Mouse (Mus musculus): ENCODE results near the gene Polk.

The Polk gene

GRCm38 (mm10) chr13:96528776-96529175 lies 13.6 kb downstream of the Polk start:
- no peak for DNase-seq

DNA sequence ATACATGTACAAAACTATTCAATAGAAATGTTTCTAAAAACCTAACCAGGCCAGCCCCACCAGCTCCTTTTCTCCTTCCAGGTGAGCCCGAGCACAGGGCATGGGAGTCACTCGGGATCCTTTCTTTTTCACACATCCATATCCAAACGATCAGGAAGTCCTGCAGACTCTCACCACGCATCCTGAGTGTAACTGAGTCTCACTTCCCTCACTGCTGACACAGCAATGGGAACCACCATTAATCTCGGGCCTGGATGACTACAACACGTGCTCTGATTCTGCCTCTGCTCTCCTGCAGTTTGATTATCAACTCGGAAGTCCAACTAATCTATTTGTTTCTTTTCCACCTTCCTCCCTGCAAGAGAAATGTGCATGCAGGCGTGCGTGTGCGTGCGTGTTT lies 14.5 kb downstream of the Polk start:
- DNase-seq = no peak

- DNase-seq = no peak
Observed at GRCm38 (mm10) chr13:96527022-96527421, 15.4 kb downstream of the Polk start.

DNA sequence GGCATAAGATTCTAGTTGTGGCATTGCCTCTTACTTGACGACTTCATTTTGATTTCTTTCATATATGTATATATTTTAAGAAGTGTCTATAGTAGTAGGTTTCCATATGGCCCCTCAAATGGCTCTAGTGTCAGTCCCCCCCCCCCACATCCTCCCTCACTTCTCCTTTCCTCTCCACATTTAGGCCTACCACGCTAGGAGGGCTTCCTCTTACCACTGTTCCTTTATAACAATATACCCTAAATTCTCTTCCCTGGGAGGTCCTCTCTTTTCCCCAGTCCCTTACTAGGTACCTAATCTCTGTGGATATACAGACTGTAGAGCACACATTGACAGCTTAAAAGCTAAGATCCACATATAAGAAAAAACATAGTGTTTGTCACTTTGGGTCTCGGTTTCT lies 21.1 kb downstream of the Polk start:
- DNase-seq = no peak

DNA sequence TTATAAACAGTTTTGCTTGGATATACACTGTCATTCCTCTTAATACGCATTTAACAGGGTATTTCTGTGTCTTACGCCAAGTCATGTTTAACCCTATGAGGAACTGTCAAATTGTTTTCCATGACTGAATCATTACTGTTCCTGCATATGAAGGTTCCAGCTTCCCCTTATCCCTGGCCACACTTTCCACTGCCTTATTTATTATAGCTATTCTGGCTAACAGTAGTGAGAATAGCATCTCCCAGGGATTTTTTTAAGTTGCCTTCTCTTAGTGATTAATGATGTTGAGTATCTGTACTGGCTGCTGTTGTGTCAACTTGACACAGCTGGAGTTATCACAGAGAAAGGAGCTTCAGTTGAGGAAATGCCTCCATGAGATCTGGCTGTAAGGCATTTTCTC lies 25.0 kb downstream of the Polk start:
- no peak for DNase-seq

GRCm38 (mm10) chr13:96516249-96516648 lies 26.1 kb downstream of the Polk start:
- DNase-seq = no peak

- DNase-seq = no peak
Observed at GRCm38 (mm10) chr13:96514154-96514942, 28.0 kb downstream of the Polk start.

GRCm38 (mm10) chr13:96511893-96512292 lies 30.5 kb downstream of the Polk start:
- DNase-seq = no peak

DNA sequence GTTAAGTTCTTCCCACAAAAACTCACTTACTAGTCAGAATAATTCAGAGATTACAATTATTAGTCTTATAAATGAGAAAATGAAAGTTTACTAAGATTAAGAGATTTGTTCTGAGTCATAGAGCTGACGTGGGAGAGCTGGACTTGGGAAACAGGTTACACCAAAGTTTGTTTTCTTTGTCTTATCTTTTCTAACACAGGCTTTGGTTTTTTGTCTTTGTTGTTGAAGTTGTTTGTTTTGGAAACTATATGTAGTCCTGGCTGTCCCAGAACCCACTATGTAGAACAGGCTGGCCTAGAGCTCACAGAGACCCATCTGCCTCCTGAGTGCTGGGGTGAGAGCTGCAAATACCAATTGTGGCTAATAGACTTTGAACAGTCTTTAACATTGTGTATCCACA lies 31.1 kb downstream of the Polk start:
- no peak for DNase-seq

DNA sequence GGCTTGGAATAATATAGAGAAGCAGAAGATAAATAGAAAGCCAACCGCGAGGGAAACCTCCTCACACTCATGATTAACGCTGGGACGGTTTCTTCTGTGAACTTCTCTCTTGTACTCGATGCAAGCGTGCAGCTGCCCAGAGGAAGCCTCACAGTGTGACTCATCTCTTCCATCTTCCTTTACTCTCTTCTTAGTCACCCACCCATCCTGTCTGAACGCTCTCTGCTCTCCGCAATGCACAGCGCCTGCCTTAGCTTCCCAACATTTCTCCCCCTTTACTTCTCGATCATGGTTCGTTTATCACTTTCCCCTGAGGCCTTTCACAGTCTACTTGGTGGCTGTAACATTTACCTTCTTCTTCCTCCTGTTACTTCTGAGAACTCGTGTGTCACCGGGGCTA lies 31.7 kb downstream of the Polk start:
- no peak for DNase-seq

- DNase-seq = no peak
Observed at GRCm38 (mm10) chr13:96507541-96507940, 34.8 kb downstream of the Polk start.

DNA sequence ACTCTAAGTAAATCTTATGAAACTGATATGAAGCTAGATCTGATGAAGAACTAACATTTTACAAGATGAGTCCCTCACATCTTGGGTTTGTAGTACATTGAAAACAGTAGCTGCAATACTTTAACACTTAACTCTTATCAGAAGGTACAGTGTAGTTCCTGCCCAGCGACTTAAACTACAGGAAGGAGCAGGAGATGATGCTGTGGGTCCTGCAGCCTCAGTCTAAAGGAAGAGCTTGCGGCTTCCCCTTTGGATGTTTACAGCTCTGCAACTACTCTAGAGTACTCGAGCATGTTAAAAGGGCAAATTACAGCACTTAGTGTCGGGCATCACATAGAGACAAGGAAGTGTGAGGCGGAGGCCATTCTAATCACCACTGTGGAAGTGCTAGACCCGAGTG lies 36.1 kb downstream of the Polk start:
- no peak for DNase-seq

DNA sequence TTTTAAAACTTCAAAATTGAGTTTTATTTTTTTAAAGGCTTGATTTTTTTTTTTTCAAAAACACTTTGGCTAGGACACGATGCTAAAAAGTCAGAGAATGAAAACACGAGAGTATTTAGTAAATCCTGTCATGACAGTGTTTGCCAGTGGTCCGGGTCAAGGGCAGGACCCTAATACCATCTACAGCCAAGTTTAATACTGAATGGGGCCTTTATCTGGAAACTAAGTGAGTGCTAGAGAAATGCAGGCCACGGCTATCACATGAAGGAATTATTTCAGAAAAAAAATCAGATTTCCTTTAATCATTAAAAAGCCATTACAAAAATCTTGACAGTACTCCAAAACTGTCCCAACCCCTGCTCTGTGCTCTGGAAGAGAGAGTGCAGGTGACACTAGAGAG lies 36.7 kb downstream of the Polk start:
- no peak for DNase-seq

- no peak for DNase-seq
Observed at GRCm38 (mm10) chr13:96499891-96500290, 42.5 kb downstream of the Polk start.

DNA sequence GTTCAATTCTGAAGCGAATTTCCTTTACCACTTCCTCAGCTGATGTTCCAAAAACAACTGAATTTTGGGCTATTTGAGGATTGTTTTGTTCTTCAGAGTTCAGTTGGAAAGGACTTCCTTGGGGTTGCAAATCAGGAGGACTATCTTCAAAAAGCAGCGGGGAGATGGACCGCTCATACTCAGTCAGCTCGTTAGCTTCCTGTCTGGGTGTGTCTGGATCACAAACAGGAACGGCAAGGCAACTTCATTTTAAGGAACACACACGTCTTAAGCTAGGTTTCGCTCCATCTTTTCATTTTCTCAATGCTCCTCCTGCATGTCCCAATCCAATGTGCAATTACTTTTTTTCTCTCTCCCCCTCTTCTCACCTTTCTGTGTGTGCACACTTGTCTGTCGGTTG lies 45.7 kb downstream of the Polk start:
- DNase-seq = no peak

- DNase-seq = no peak
Observed at GRCm38 (mm10) chr13:96490433-96490832, 51.9 kb downstream of the Polk start, which contains the start of gene Gm17622. Gene Gm17622 (plus strand): TSS chr13:96490733.

- no peak for DNase-seq
Observed at GRCm38 (mm10) chr13:96487968-96488367, 54.4 kb downstream of the Polk start.

DNA sequence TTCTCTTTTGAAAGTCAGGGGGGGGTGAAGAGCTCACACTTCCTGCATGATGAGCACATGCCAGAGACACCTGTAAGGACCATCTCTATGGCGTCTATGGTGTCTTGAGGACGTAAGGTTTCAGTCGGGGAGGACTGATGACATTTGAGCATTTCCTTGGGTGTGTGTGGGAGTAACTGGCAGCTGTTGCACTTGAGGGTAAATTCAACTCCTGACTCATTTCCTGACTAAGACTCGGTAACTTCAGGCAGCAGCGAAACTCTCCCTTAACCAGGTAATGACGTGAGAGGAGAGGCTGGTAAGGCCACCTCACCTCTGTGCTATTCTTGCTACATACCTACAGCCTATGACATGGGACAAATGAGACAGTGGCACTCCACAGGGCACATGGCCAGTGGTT lies 55.1 kb downstream of the Polk start:
- DNase-seq = no peak

DNA sequence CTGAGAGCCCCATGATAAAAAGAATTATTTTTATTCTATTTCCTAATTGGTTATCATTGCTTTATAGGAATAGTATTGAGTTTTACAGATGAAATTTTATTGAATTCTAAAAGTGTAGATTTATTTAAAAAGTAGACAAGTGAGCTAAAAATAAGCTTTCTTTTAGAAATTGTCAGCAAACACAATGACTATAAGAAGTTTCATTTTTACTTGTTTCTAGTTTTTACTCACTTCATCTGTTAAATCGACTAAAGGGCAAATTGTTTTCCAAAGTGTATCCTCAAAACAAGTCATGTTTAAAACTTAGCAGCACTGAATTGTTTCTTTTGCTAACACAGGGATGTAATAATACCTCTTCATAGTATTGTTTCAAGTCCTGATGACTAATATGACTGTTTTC lies 63.4 kb downstream of the Polk start:
- no peak for DNase-seq

DNA sequence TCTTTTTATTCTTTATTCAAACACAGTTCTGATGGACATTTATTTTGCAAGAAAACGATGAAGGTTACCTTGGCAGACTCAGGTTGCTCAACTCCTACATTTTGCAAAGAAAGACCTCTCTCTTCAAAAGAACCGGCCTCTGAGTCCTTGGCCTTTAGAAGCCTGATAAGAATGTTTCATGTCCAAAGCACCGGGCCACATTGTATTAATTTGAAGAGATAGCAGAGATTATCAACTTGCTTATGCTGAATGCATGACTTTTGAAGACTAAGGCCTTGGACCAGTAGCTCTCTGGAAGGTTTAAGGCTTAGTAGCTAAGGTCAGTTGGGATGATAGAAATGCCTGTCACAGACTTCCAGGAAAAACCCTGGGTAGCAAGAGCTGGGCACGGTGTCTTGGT lies 65.2 kb downstream of the Polk start:
- DNase-seq = no peak

DNA sequence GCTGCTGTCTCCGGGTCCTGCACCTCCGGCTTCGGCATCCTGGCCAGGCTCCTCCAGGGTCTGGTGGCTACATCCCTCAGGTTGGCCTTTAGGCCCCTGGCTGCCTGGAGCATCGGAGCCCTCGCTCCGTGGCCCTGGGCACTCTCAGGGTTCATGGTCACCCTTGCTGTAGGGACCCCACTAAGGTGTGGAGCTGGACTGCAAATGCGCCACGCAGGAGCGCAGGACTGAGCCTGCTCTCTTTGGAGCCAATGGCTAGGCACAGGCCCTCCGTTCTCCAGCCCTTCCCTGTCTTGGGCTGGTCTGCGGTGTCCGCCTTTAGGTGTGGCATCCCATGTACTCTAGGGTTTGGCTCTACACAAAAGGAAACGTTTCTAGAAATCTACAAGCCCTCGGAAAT lies 71.4 kb downstream of the Polk start, which contains the start of gene Ankdd1b:
Ankdd1b (minus strand) TSS at position 242 of the 400 bp plus-strand sequence.
- DNase-seq = no peak

DNA sequence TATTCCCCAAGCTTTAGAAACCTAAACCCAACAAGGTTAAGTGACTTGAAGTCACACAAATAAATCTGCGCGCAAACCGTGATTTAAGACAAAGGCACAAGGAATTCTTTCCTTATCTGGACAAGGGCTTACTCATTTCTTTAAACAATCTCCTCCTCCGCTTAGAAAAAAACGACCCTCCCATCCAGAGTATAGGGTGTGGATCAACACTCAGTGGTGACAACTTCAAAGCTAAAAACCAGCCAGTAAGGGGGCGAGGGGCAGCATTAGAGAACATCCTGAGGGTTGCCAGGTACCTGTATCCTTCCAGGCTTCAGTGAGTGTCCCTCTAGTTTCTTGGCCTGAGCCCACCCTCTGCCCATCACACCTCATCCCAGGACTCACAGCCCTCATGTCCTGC lies 71.8 kb downstream of the Polk start:
- DNase-seq = no peak

DNA sequence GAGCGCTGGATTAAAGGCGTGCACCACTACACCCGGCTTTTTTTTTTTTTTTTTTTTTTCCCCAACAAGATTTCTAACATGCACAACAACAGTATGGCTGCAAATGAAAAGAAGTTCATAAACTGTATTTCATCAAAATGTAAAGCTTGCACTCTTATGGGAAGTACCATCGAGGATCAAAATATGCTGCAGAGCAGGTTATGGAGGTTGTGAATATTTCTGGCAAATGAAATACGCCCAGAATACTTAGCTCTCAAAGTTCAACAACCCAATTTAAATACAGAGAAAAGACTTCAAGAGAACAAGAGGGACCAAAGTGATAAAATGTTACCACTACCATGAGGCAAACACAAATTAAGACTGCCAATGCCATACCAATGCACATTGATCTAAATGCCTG lies 73.7 kb downstream of the Polk start:
- no peak for DNase-seq

DNA sequence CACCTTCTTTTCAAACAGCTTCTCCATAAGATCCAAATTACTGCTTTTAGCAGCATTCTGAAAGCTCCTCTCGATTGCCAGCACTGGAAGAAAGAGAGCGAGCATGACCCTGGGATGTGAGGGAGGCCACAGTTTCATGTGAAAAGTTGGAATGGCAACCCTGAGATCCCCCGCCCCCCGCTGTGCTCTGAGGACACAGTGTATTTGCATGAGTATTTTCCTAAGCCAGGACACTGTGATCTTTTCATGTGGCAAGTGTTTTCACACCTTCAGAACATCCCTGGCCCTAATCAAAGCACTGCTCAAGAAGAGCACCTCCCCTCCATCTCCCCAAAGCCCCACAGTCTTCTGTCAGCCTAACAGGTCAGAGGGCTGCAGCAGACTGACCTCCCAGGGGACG lies 77.1 kb downstream of the Polk start:
- no peak for DNase-seq

DNA sequence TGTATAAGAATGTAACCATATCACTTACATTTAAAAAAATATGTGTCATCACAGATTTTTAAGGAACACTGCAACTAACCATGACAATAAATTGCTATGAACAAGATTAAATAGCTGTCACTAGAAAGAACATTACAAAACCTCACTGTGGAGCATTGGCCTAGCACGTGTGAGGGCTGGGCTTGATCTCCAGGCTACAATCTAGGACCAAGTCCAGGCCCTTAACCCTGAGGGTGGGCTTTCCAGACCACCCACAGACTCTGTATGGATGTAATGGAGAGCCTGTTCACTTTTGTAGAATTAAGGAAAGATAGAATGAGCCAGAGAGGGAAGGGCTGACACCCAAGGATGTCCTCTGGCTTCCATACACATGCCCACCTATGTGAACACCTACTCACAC lies 79.7 kb downstream of the Polk start:
- no peak for DNase-seq

All from cerebellum, adult 8-10 months (tissue).